Mouse (Mus musculus) stomach, embryonic 16.5 days (tissue): ENCODE measurements at regions not wholly inside any gene's neighbourhood (a gene's known extent, or its start where the extent isn't known, plus 50 kb on each side); places are given as distances from the start of the nearest gene placed in this dataset.

Experiments used
- ATAC-seq: fragments of 200-750 bp; cut with Nextera tagmentation; 2 replicates; pipeline ENCODE4 v1.8.0; 2017; ENCODE audit warnings: moderate number of reproducible peaks, moderate TSS enrichment; ENCODE audit not compliant: insufficient read depth, low FRiP score
- H3K27ac ChIP-seq: fragments of 300-500 bp; sonication (generic); 2 replicates; pipeline ENCODE4 v1.5.1; 2014; ENCODE audit warnings: low read length
- H3K27me3 ChIP-seq: fragments of 300-500 bp; sonication (generic); 2 replicates; pipeline ENCODE4 v1.6.1; 2014; ENCODE audit warnings: low read length, control low read depth, mixed read lengths; ENCODE audit not compliant: control insufficient read depth, insufficient read depth
- H3K36me3 ChIP-seq: fragments of 300-500 bp; sonication (generic); 2 replicates; pipeline ENCODE4 v1.6.1; 2014; ENCODE audit warnings: low read length; ENCODE audit not compliant: control insufficient read depth, insufficient read depth
- H3K4me1 ChIP-seq: fragments of 300-500 bp; sonication (generic); 2 replicates; pipeline ENCODE4 v1.6.1; 2014; ENCODE audit warnings: low read length, control low read depth, mixed read lengths; ENCODE audit not compliant: control insufficient read depth, insufficient read depth
- H3K4me2 ChIP-seq: fragments of 300-500 bp; sonication (generic); 2 replicates; pipeline ENCODE4 v1.6.1; 2014; ENCODE audit warnings: low read depth, low read length, mixed read lengths
- H3K4me3 ChIP-seq: fragments of 300-500 bp; sonication (generic); replicated peaks from 2 replicates; pipeline ENCODE4 v1.5.1; 2014; ENCODE audit warnings: mild to moderate bottlenecking, low read length
- H3K9ac ChIP-seq: fragments of 300-500 bp; sonication (generic); 2 replicates; pipeline ENCODE4 v1.6.1; 2014; ENCODE audit warnings: low read length
- H3K9me3 ChIP-seq: fragments of 300-500 bp; sonication (generic); replicated peaks from 2 replicates; pipeline ENCODE4 v1.6.1; 2016; ENCODE audit warnings: low read length, control low read depth; ENCODE audit not compliant: control insufficient read depth
- WGBS: fragments of 180-500 bp; shearing (Covaris S2); extraction: QIAGEN DNeasy Blood & Tissue Kit; methylation state at CpG from one replicate; pipeline ENCODE4 v1.1.7; 2014; 5-methylcytosine and 5-hydroxymethylcytosine counted together

DNA sequence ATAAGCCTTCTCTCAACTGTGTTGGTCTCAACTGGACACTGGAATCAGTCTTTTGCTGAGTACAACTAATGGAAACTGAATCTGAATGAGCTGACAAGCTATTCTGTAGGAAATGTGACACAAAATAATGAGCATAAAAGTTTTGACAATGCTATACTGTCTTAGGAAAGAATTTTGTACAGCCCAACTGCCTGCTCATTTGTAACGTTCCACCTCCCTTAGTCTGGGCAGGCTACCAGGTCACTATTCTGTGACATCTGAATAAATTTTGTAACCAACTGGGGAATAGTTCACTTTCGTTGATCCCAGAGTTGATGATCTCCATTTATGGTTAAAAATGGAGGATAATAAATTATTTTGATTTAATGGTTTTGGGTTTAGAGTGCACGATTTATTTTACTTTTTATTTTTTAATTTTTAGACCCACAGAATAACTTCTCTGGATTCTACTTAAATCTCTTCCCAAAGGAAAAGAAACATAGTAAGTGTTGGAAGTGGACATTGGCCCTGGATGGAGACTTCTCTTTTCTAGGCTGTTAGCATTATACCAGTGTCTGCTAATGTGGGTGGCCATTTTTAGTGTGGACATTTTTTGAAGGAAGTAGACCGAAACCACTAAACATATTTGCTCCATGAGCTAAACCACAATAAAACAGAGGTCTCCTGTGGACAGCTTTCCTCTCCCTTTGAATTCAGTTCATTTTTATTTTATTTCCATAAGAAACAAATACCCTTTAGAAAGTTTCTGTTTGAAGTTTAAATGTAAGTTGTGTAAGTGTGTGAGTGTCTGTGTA is 1697.8 kb downstream of the Efnb2 start:
- Histone ChIP-seq H3K4me2 (no peak overlapping the region), H3K36me3 (no peaks in the 10 kb centered on the region), H3K9me3 (no peaks in the 10 kb centered on the region), H3K4me3 (no peak overlapping the region), H3K27ac (no peak overlapping the region), H3K9ac (no peak overlapping the region), H3K4me1 (no peaks in the 10 kb centered on the region), H3K27me3 (no peaks in the 10 kb centered on the region)
- 77% methylated on average over 4 of the region's 4 CpGs for WGBS
- no peak for ATAC-seq

DNA sequence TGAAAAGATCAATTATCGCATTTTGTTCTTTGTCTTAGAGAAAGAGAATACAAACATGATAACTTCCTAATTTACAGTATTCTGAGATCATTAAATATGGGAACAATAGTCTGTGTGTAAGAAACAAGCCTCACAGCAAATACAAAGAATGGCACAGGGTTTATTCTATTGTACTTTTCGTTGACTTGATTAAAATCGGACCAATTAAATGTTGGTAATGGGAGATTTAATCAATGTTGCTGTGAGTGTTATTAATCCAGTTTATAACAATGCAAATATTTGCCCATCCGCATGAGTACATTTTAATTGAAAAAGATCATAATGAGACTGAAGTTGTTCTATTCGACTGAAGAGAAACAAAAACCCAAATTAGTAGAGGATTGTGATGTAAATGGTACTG is 1703.0 kb downstream of the Efnb2 start:
- Histone ChIP-seq H3K4me3 (no peak overlapping the region), H3K4me2 (no peak overlapping the region), H3K27ac (no peak overlapping the region), H3K9me3 (no peaks in the 10 kb centered on the region), H3K36me3 (no peaks in the 10 kb centered on the region), H3K4me1 (no peaks in the 10 kb centered on the region), H3K9ac (no peak overlapping the region), H3K27me3 (no peaks in the 10 kb centered on the region)
- 86% methylated on average over 5 of the region's 5 CpGs for WGBS
- ATAC-seq, result no peak

DNA sequence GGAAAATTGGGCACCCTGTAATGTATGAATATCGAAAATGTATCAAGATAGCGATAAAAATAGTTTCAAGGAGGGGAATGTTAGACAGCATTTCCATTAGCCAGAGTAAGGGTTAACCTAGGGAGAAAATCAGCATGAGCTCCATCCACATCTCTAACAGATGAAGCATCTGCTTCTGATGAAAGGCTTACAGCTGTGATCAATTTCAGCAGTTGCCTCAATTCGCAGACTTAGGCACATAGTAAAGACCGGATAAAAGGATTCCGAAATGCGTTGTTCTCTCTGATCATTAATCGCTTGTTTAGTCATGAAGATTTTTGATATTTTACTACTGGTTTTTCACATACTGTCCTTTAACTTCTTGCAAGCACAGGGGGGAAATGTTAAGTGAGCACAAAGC is 1706.8 kb downstream of the Efnb2 start:
- H3K9ac ChIP-seq, result no peak overlapping the region
- H3K9me3 ChIP-seq, result no peaks in the 10 kb centered on the region

DNA sequence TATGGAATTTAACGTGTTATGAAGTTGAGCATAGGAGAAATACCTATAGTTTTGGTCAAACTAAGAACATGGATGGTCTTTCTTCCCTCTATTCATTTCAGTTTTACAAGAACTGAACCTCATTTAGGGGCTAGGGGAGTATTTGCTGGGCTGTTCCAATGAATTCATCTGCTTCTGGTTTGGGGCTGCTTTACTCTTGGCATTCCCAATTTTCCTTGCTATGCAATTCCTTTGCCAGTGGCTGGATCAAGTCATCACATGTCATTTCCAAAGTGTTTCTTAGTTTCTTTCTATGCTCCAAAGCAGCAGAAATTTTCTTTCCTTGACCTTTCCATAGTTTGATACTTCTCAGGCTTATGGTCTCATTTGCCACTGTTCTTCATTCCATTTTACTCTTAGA is 1738.6 kb downstream of the Efnb2 start:
- 78% methylated on average over 1 of the region's 1 CpGs for WGBS
- Histone ChIP-seq H3K9me3 (no peaks in the 10 kb centered on the region), H3K4me3 (no peak overlapping the region), H3K27ac (no peak overlapping the region), H3K36me3 (no peaks in the 10 kb centered on the region), H3K4me1 (no peaks in the 10 kb centered on the region), H3K4me2 (no peak overlapping the region), H3K9ac (no peak overlapping the region), H3K27me3 (no peaks in the 10 kb centered on the region)
- ATAC-seq, result no peak

More for the DNA sequence above, 1706.8 kb downstream of the Efnb2 start:
- Histone ChIP-seq H3K4me2 (no peak overlapping the region), H3K27ac (no peak overlapping the region), H3K4me3 (no peak overlapping the region), H3K27me3 (no peaks in the 10 kb centered on the region), H3K4me1 (no peaks in the 10 kb centered on the region), H3K36me3 (no peaks in the 10 kb centered on the region)
- WGBS, result 78% methylated on average over 7 of the region's 7 CpGs
- no peak for ATAC-seq

DNA sequence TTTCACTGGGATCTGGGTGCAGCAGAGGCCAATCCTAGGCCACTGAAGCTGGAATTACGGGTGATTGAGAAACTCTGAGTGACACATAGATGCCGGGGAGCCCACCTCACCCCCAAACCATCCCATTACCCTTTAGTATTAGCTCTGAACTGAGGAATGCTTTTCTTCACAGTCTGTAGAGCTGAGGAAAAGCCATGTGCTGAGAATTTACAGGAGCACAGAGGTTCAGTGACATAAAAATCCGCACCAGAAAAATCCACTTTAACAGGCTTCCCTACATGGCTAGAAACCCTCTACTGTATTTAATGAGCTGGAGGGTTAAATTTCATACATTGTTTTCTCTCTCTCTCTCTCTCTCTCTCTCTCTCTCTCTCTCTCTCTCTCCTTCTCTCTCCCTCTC is 1753.4 kb downstream of the Efnb2 start:
- Histone ChIP-seq H3K27ac (no peak overlapping the region), H3K27me3 (no peaks in the 10 kb centered on the region), H3K4me2 (no peak overlapping the region), H3K9ac (no peak overlapping the region), H3K36me3 (no peaks in the 10 kb centered on the region), H3K4me1 (no peaks in the 10 kb centered on the region), H3K9me3 (no peaks in the 10 kb centered on the region), H3K4me3 (no peak overlapping the region)
- 74% methylated on average over 3 of the region's 3 CpGs for WGBS
- no peak for ATAC-seq

DNA sequence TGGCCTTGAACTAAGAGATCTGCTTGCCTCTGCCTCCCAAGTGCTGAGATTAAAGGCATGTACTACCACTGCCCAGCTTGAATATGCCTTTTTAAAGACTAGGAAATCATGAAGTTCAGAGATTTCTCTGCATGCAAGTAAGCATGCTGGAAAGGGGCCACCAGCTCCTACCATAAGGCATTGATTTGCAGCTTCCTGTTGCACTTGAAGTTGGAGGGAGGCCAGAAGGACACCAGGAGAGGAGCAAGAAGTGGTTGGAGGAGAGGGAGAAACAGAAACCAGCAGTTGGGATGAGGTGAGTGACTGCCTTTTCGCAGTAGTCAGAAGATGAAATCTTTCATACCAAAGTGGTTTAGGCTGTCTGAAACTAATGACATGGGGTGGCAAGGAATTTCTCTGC is 1769.6 kb downstream of the Efnb2 start:
- H3K4me3 ChIP-seq, result no peak overlapping the region
- H3K4me1 ChIP-seq, result no peaks in the 10 kb centered on the region
- H3K36me3 ChIP-seq, result no peaks in the 10 kb centered on the region
- no peak overlapping the region for H3K27ac ChIP-seq
- H3K9me3 ChIP-seq, result no peaks in the 10 kb centered on the region
- 73% methylated on average over 1 of the region's 1 CpGs for WGBS
- no peak overlapping the region for H3K9ac ChIP-seq
- no peak overlapping the region for H3K4me2 ChIP-seq
- ATAC-seq, result no peak
- no peaks in the 10 kb centered on the region for H3K27me3 ChIP-seq

DNA sequence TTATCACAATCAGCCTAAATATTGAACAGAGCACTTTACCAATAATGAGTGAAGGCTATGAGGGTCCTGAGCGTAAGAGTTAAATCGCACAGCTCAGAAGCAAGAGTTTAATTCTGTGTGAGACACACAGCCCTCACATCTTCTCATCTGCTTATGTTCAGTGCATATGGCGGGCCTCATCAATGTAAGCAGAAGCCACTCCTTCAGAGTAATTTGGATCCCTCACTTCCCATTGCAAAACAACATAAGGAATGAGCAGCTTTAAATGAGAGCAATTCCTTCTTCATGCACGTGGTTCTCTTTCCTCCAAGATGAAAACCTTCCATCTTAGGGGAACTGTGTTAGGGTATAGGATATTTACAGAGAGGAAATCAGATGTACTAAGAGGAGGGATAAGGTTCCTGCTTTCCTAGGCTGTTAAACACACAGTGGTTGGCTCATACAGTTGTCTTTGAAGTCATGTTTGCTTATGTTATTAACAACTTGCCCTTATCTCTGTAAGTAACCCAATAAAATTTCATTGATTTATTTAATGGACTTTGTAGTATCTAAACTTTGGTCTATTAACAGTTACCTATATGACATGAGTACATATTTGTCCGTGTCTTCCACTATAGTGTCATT is 1774.2 kb downstream of the Efnb2 start:
- 81% methylated on average over 5 of the region's 5 CpGs for WGBS
- no peak overlapping the region for H3K27ac ChIP-seq
- H3K9ac ChIP-seq, result no peak overlapping the region
- no peak for ATAC-seq
- no peaks in the 10 kb centered on the region for H3K27me3 ChIP-seq
- no peaks in the 10 kb centered on the region for H3K4me1 ChIP-seq
- H3K36me3 ChIP-seq, result no peaks in the 10 kb centered on the region
- H3K4me3 ChIP-seq, result no peak overlapping the region
- no peak overlapping the region for H3K4me2 ChIP-seq
- H3K9me3 ChIP-seq, result no peaks in the 10 kb centered on the region

DNA sequence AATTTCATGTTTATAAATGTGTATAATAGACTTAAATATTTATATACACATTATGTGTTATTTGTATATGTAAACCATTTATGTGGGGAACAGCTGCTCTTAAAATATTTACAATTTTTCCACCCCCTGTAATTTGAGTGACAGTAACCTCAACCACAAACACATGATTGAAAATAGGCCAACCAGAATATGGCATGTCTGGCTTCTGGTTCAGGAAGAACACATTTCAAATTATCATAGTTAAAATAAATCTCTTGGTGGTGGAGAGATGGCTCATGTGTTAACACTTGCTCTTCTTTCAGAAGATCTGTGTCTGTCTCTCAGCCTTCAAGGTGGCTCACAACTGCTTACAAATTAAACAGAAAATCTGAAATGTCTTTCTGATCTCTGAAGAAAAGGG is 1776.2 kb downstream of the Efnb2 start:
- Histone ChIP-seq H3K9ac (no peak overlapping the region), H3K4me1 (no peaks in the 10 kb centered on the region), H3K36me3 (no peaks in the 10 kb centered on the region), H3K27me3 (no peaks in the 10 kb centered on the region), H3K4me3 (no peak overlapping the region), H3K4me2 (no peak overlapping the region), H3K27ac (no peak overlapping the region), H3K9me3 (no peaks in the 10 kb centered on the region)
- ATAC-seq, result no peak

DNA sequence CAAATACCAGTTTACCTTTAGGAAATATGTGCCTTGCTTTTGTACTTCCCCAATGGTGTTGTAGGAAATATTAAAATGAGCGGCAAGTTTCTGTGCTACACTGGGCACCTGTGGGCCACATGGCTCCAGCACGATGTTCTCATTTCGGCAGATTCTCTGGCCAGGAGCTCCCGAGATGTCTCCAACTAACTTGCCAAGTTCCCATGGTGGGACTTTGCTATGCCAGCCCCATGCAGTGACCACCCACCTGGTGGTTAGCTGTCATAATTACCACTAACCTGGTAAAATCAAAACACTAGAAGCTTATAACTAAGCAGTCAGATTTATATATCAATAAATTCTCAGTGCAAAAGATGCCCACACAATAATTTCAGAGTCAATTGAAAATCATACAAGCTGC is 1777.5 kb upstream of the Slc10a2 start:
- Histone ChIP-seq H3K4me2 (no peak overlapping the region), H3K9ac (no peak overlapping the region), H3K9me3 (no peaks in the 10 kb centered on the region), H3K36me3 (no peaks in the 10 kb centered on the region), H3K4me3 (no peak overlapping the region), H3K4me1 (no peaks in the 10 kb centered on the region), H3K27ac (no peak overlapping the region), H3K27me3 (no peaks in the 10 kb centered on the region)
- no peak for ATAC-seq
- 94% methylated on average over 4 of the region's 4 CpGs for WGBS
